Mouse (Mus musculus) lung, adult 18-20 months (tissue): ENCODE measurements around the gene Mgl2.

ENCODE experiments used
- DNase-seq, 2 experiments: peaks; one replicate each; pipeline ENCODE4 v3.0.0; 2022; ENCODE audit warnings: mixed read lengths in 2 of 2

The Mgl2 gene

GRCm38 (mm10) chr11:70171181-70171580, 41.1 kb downstream of the Mgl2 start:
- DNase-seq: no peak

- peak; percentile 32 to 65 for DNase-seq
These were observed 41.7 kb downstream of the Mgl2 start for GRCm38 (mm10) chr11:70171847-70172246.

- DNase-seq: no peak
These were observed 42.2 kb downstream of the Mgl2 start for GRCm38 (mm10) chr11:70172298-70172697.

GRCm38 (mm10) chr11:70174491-70174890, 44.4 kb downstream of the Mgl2 start:
- DNase-seq: no peak

GRCm38 (mm10) chr11:70177647-70178046, 47.5 kb downstream of the Mgl2 start:
- no peak for DNase-seq

GRCm38 (mm10) chr11:70178311-70178710, 48.2 kb downstream of the Mgl2 start:
- no peak for DNase-seq

- DNase-seq: no peak
These were observed 48.6 kb downstream of the Mgl2 start for GRCm38 (mm10) chr11:70178756-70179155.

GRCm38 (mm10) chr11:70179401-70179800, 49.3 kb downstream of the Mgl2 start:
- DNase-seq: no peak

GRCm38 (mm10) chr11:70180496-70180895, 50.4 kb downstream of the Mgl2 start:
- DNase-seq: no peak

GRCm38 (mm10) chr11:70185120-70185519, 55.0 kb downstream of the Mgl2 start:
- no peak for DNase-seq
